Mouse (Mus musculus): ENCODE measurements at regions not wholly inside any gene's neighbourhood (a gene's known extent, or its start where the extent isn't known, plus 50 kb on each side); places are given as distances from the start of the nearest gene placed in this dataset.

- 56% methylated on average over 4 of the region's 4 CpGs for WGBS
- no peaks in the 10 kb centered on the region for H3K36me3 ChIP-seq
Observed at GRCm38 (mm10) chr3:149993199-149993598, 1002.8 kb upstream of the Adgrl2 start.

GRCm38 (mm10) chr3:149987801-149988200 is 997.4 kb upstream of the Adgrl2 start:
- 73% methylated on average over 1 of the region's 1 CpGs for WGBS

More at GRCm38 (mm10) chr3:149993199-149993598, 1002.8 kb upstream of the Adgrl2 start:
- Histone ChIP-seq H3K9ac (no peak overlapping the region), H3K4me1 (no peaks in the 10 kb centered on the region), H3K27me3 (no peaks in the 10 kb centered on the region), H3K4me3 (no peak overlapping the region), H3K9me3 (no peaks in the 10 kb centered on the region), H3K4me2 (no peak overlapping the region), H3K27ac (no peak overlapping the region)
- no peak for ATAC-seq (ENCODE audit: borderline replicate concordance, extremely low read depth, low FRiP score, low TSS enrichment)

DNA sequence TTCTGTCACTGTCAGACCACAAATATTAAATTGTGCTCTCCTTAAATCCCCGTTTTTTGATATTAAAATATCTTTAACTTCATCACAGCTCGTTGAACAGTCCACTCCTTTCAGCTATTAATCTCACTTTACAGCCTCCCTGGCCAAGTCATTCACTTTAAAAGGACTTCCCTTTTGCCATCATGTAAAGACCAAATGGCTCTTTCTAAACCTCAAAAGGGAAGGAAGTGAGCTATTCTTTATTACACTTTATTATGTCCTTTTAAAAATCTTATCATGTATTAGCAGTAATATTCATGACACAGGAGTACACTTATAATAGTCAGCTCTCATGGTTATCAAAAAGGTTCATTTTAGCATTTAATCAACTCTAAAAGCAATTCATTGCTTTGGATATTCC is 966.6 kb upstream of the Adgrl2 start:
- H3K9ac ChIP-seq = no peak overlapping the region
- H3K27me3 ChIP-seq = no peaks in the 10 kb centered on the region
- H3K4me1 ChIP-seq = no peaks in the 10 kb centered on the region
- H3K36me3 ChIP-seq = no peaks in the 10 kb centered on the region
- WGBS = 46% methylated on average over 2 of the region's 2 CpGs
- H3K4me2 ChIP-seq = no peak overlapping the region
- no peak for ATAC-seq (ENCODE audit: borderline replicate concordance, extremely low read depth, low FRiP score, low TSS enrichment)
- H3K27ac ChIP-seq = no peak overlapping the region
- no peaks in the 10 kb centered on the region for H3K9me3 ChIP-seq
- H3K4me3 ChIP-seq = no peak overlapping the region

More at GRCm38 (mm10) chr3:149987801-149988200, 997.4 kb upstream of the Adgrl2 start:
- Histone ChIP-seq H3K9me3 (no peaks in the 10 kb centered on the region), H3K4me1 (no peaks in the 10 kb centered on the region), H3K36me3 (no peaks in the 10 kb centered on the region), H3K9ac (no peak overlapping the region), H3K4me3 (no peak overlapping the region), H3K4me2 (no peak overlapping the region), H3K27ac (no peak overlapping the region), H3K27me3 (no peaks in the 10 kb centered on the region)
- ATAC-seq (ENCODE audit: borderline replicate concordance, extremely low read depth, low FRiP score, low TSS enrichment) = no peak

DNA sequence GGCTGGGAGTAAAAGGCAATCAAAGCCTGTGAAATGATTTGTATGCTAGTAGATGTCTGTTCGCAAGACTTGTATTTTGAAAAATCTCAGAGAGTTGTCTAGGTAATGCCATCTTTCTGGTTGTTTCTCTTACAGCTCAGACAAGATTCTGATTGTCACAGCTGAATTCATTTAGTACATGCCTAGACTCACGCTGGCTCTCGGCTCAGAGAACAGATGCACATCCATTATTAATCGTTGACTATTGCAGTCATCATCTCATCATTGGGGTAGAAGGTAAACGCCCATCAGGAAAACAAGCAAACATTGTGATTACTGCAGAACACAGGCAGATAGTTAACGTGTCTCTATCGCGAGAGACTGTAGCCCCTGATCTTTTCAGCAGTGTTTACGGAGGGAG is 945.8 kb upstream of the Adgrl2 start:
- Histone ChIP-seq H3K27me3 (no peaks in the 10 kb centered on the region), H3K27ac (no peak overlapping the region), H3K36me3 (no peaks in the 10 kb centered on the region), H3K9me3 (no peaks in the 10 kb centered on the region), H3K4me2 (no peak overlapping the region), H3K4me1 (no peaks in the 10 kb centered on the region), H3K9ac (no peak overlapping the region), H3K4me3 (no peak overlapping the region)
- no peak for ATAC-seq (ENCODE audit: borderline replicate concordance, extremely low read depth, low FRiP score, low TSS enrichment)
- WGBS = 79% methylated on average over 9 of the region's 9 CpGs

GRCm38 (mm10) chr3:149934832-149935231 is 944.5 kb upstream of the Adgrl2 start:
- no peaks in the 10 kb centered on the region for H3K9me3 ChIP-seq
- no peak overlapping the region for H3K27ac ChIP-seq
- WGBS = 62% methylated on average over 4 of the region's 4 CpGs
- H3K27me3 ChIP-seq = no peaks in the 10 kb centered on the region
- ATAC-seq (ENCODE audit: borderline replicate concordance, extremely low read depth, low FRiP score, low TSS enrichment) = no peak
- no peaks in the 10 kb centered on the region for H3K4me1 ChIP-seq
- no peaks in the 10 kb centered on the region for H3K36me3 ChIP-seq
- H3K9ac ChIP-seq = no peak overlapping the region
- no peak overlapping the region for H3K4me2 ChIP-seq
- H3K4me3 ChIP-seq = no peak overlapping the region

GRCm38 (mm10) chr3:149928456-149929360 is 938.4 kb upstream of the Adgrl2 start:
- no peak overlapping the region for H3K9ac ChIP-seq
- H3K36me3 ChIP-seq = no peaks in the 10 kb centered on the region
- no peaks in the 10 kb centered on the region for H3K9me3 ChIP-seq
- 68% methylated on average over 10 of the region's 10 CpGs for WGBS
- ATAC-seq (ENCODE audit: borderline replicate concordance, extremely low read depth, low FRiP score, low TSS enrichment) = no peak
- no peak overlapping the region for H3K4me3 ChIP-seq
- H3K27me3 ChIP-seq = no peaks in the 10 kb centered on the region
- no peak overlapping the region for H3K4me2 ChIP-seq
- H3K4me1 ChIP-seq = no peaks in the 10 kb centered on the region
- H3K27ac ChIP-seq = no peak overlapping the region

GRCm38 (mm10) chr3:149920206-149920605 is 929.9 kb upstream of the Adgrl2 start:
- Histone ChIP-seq H3K4me1 (no peaks in the 10 kb centered on the region), H3K27ac (no peak overlapping the region), H3K4me3 (no peak overlapping the region), H3K36me3 (no peaks in the 10 kb centered on the region), H3K9me3 (no peaks in the 10 kb centered on the region), H3K9ac (no peak overlapping the region), H3K4me2 (no peak overlapping the region), H3K27me3 (no peaks in the 10 kb centered on the region)
- 22% methylated on average over 2 of the region's 2 CpGs for WGBS
- ATAC-seq (ENCODE audit: borderline replicate concordance, extremely low read depth, low FRiP score, low TSS enrichment) = no peak

DNA sequence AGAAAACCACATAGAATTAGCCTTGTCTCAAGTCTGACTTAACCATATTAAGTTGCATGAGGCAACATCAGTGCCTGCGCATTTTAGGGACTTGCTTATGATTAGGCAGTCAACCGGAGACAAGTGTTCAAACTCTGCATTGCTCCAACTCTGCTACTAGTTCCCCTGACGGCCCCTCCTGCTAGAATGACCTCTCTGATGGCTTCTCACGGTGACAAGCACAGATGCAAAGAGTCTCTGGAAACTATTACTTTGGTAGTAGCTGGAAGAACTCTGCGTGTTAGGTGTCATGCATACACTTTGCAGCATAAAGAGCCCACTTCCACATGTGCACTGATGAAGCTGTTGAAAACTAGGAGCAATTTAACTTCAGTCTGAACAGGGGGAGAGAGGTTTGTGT is 927.8 kb upstream of the Adgrl2 start:
- H3K36me3 ChIP-seq = no peaks in the 10 kb centered on the region
- 72% methylated on average over 5 of the region's 5 CpGs for WGBS
- H3K4me1 ChIP-seq = no peaks in the 10 kb centered on the region
- no peak overlapping the region for H3K4me2 ChIP-seq
- no peak for ATAC-seq (ENCODE audit: borderline replicate concordance, extremely low read depth, low FRiP score, low TSS enrichment)
- H3K27ac ChIP-seq = no peak overlapping the region
- no peaks in the 10 kb centered on the region for H3K9me3 ChIP-seq
- no peak overlapping the region for H3K4me3 ChIP-seq
- no peak overlapping the region for H3K9ac ChIP-seq
- H3K27me3 ChIP-seq = no peaks in the 10 kb centered on the region

GRCm38 (mm10) chr3:149910721-149911120 is 920.4 kb upstream of the Adgrl2 start:
- H3K27me3 ChIP-seq = no peaks in the 10 kb centered on the region
- no peak overlapping the region for H3K4me2 ChIP-seq
- no peak for ATAC-seq (ENCODE audit: borderline replicate concordance, extremely low read depth, low FRiP score, low TSS enrichment)
- no peaks in the 10 kb centered on the region for H3K4me1 ChIP-seq
- no peaks in the 10 kb centered on the region for H3K36me3 ChIP-seq
- no peaks in the 10 kb centered on the region for H3K9me3 ChIP-seq
- WGBS = 82% methylated on average over 8 of the region's 8 CpGs
- H3K9ac ChIP-seq = no peak overlapping the region
- no peak overlapping the region for H3K4me3 ChIP-seq
- H3K27ac ChIP-seq = no peak overlapping the region

DNA sequence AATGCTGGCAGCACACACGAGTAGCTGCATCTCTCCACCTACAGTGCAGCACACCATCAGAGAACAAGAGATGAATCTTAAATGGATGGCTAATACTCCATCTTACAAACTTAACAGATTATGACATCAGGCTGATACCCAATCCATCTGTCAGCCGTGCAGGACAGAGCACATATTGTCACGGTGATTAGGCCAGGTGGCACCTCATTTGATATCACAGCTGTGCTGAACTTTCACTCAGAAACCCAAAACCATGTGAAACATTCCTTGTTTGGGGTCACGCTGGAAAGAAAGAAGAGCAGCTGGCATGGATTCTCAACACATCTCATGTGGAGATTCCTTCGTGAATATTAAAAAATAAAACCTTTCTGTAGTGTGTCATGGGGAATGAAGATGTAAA is 911.4 kb upstream of the Adgrl2 start:
- 27% methylated on average over 5 of the region's 5 CpGs for WGBS

GRCm38 (mm10) chr3:149876553-149876952 is 886.2 kb upstream of the Adgrl2 start:
- H3K36me3 ChIP-seq = no peaks in the 10 kb centered on the region
- no peaks in the 10 kb centered on the region for H3K4me1 ChIP-seq
- 30% methylated on average over 1 of the region's 1 CpGs for WGBS
- no peak overlapping the region for H3K4me2 ChIP-seq
- H3K27me3 ChIP-seq = no peaks in the 10 kb centered on the region
- H3K4me3 ChIP-seq = no peak overlapping the region
- peak; percentile 67; the same call in 1 of the 2 replicates for ATAC-seq (ENCODE audit: borderline replicate concordance, extremely low read depth, low FRiP score, low TSS enrichment)
- H3K9ac ChIP-seq = no peak overlapping the region
- H3K9me3 ChIP-seq = no peaks in the 10 kb centered on the region
- H3K27ac ChIP-seq = no peak overlapping the region

More for the DNA sequence above, 911.4 kb upstream of the Adgrl2 start:
- ATAC-seq (ENCODE audit: borderline replicate concordance, extremely low read depth, low FRiP score, low TSS enrichment) = no peak
- H3K36me3 ChIP-seq = no peaks in the 10 kb centered on the region
- no peak overlapping the region for H3K4me2 ChIP-seq
- no peak overlapping the region for H3K27ac ChIP-seq
- no peak overlapping the region for H3K9ac ChIP-seq
- no peaks in the 10 kb centered on the region for H3K9me3 ChIP-seq
- H3K4me1 ChIP-seq = no peaks in the 10 kb centered on the region
- H3K4me3 ChIP-seq = no peak overlapping the region
- no peaks in the 10 kb centered on the region for H3K27me3 ChIP-seq

GRCm38 (mm10) chr3:149865945-149866344 is 875.6 kb upstream of the Adgrl2 start:
- Histone ChIP-seq H3K4me1 (no peaks in the 10 kb centered on the region), H3K4me2 (no peak overlapping the region), H3K36me3 (no peaks in the 10 kb centered on the region), H3K27me3 (no peaks in the 10 kb centered on the region), H3K4me3 (no peak overlapping the region), H3K27ac (no peak overlapping the region), H3K9ac (no peak overlapping the region), H3K9me3 (no peaks in the 10 kb centered on the region)
- no peak for ATAC-seq (ENCODE audit: borderline replicate concordance, extremely low read depth, low FRiP score, low TSS enrichment)
- 80% methylated on average over 2 of the region's 2 CpGs for WGBS

All from lung, embryonic 15.5 days (tissue).